Mouse (Mus musculus): ENCODE results near the gene Exd1.

DNA sequence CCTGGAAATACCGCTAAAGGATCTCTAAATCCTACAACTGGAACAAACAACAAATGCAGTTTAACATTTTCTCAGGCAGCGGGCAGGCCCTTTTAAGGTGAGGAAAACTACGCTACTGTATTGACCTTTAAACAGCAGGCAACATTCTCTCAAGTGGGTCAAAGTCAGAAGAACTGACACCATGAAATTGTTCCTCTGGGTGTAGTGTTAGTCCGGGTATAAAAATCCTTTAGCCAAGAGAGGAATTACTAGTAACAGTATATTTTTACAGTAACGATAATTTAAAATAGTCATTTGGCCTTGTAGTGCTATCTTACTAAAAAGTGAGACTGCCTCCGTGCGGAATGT lies 46.3 kb upstream of the Exd1 start:
- TF ChIP-seq HCFC1 (IDR thresholded peaks at IDR 0.05; ENCODE audit: borderline replicate concordance, insufficient read depth, low read length) (no peak), ZC3H11A (IDR thresholded peaks at IDR 0.05; ENCODE audit: borderline replicate concordance, low read depth, low read length) (no peak), ZNF384 (IDR thresholded peaks at IDR 0.05; ENCODE audit: low read depth, low read length) (no peak), CHD2 (IDR thresholded peaks at IDR 0.05; ENCODE audit: low read depth, low read length) (no peak), MAFK (IDR thresholded peaks at IDR 0.05; ENCODE audit: insufficient read depth, low read depth, low read length) (no peak)

All from ES-E14 (cell line).